Mouse (Mus musculus): Measurements from ENCODE around the gene Cpb1. TPM values are rescaled to one million over a fixed set of nuclear protein-coding genes. Genes with fewer than 3 reads are reported as not detected.

Cpb1 gene
- total and polyA plus RNA-seq, 2 experiments from 2014 or later: 0.20 TPM; not detected in 1

GRCm38 (mm10) chr3:20242050-20242449, 33.5 kb downstream of the Cpb1 start, which contains the start of gene Cpa3:
Cpa3 (minus strand) TSS chr3:20242181.
- WGBS: 87% methylated on average over 3 of the region's 3 CpGs
- no peak for ATAC-seq (ENCODE audit: low FRiP score)

GRCm38 (mm10) chr3:20239741-20240140, 35.8 kb downstream of the Cpb1 start:
- Histone ChIP-seq H3K27ac (ENCODE audit: low read depth, low read length) (no peak overlapping the region), H3K9me3 (ENCODE audit: low read length) (no peaks in the 10 kb centered on the region), H3K4me1 (ENCODE audit: insufficient read depth, low read length) (no peaks in the 10 kb centered on the region), H3K9ac (replicated peaks; ENCODE audit: low read length, poor library complexity, severe bottlenecking) (no peak overlapping the region), H3K4me3 (ENCODE audit: low read depth, low read length) (no peak overlapping the region), H3K36me3 (ENCODE audit: insufficient read depth, low read length) (no peaks in the 10 kb centered on the region), H3K27me3 (ENCODE audit: insufficient read depth, low read length) (no peaks in the 10 kb centered on the region), H3K4me2 (ENCODE audit: low read depth, low read length, poor library complexity, severe bottlenecking) (no peak overlapping the region)
- TF ChIP-seq CTCF (IDR thresholded peaks at IDR 0.05): no peak
- DNase-seq (ENCODE audit: low spot score) (no peak), ATAC-seq (ENCODE audit: low FRiP score) (no peak)
- WGBS: 83% methylated on average over 3 of the region's 3 CpGs

More at GRCm38 (mm10) chr3:20242050-20242449, 33.5 kb downstream of the Cpb1 start, which contains the start of gene Cpa3:
- no peak for TF ChIP-seq CTCF (IDR thresholded peaks at IDR 0.05)
- no peak for DNase-seq (ENCODE audit: low spot score)
- no peak within 1 kb of the TSS for H3K4me3 ChIP-seq (ENCODE audit: low read depth, low read length)
- H3K9me3 ChIP-seq (ENCODE audit: low read length): no peaks in the 10 kb centered on the region
- H3K27ac ChIP-seq (ENCODE audit: low read depth, low read length): no peak within 1 kb of the TSS
- H3K4me2 ChIP-seq (ENCODE audit: low read depth, low read length, poor library complexity, severe bottlenecking): no peak within 1 kb of the TSS
- H3K36me3 ChIP-seq (ENCODE audit: insufficient read depth, low read length): no peaks in the 10 kb centered on the region
- H3K4me1 ChIP-seq (ENCODE audit: insufficient read depth, low read length): no peaks in the 10 kb centered on the region
- H3K9ac ChIP-seq (replicated peaks; ENCODE audit: low read length, poor library complexity, severe bottlenecking): no peak within 1 kb of the TSS
- no peaks in the 10 kb centered on the region for H3K27me3 ChIP-seq (ENCODE audit: insufficient read depth, low read length)

DNA sequence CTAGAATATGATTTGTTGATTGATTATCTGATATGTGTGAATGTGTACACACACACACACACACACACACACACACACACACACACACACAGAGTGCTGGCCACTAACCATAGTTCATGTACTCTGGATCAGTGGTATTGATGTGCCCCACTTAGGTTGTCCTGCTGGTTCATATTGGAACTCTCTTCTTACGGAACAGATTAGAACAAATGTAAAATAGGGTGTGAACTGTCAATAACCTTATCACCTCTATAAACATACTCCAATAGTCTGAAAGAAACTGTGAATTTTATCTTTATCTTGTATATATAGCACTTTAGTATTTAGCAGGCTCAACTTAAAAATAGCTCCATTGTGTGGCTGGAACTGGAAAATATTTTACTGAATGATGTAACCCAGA, 38.6 kb downstream of the Cpb1 start:
- H3K4me2 ChIP-seq (ENCODE audit: low read depth, low read length, poor library complexity, severe bottlenecking): no peak overlapping the region
- H3K9ac ChIP-seq (replicated peaks; ENCODE audit: low read length, poor library complexity, severe bottlenecking): no peak overlapping the region
- no peak for TF ChIP-seq CTCF (IDR thresholded peaks at IDR 0.05)

DNA sequence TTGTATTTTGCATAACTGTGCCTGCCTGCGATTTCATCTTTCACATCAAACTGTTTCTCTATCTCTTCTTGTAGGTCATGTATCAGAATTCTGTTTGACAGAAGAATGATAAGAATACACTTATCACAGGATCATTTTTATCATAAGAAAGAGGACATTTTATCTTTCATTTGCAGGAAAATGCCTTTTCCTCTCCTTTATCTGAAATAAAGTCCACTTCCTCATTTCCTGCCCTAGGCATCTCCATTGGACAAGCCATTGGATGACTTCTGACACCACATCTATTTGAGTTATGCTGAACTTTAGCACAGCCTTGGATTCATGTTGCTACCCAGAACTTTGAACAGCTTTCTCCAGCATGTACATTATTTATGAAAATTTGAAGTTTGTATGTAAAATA, 46.5 kb downstream of the Cpb1 start:
- Histone ChIP-seq H3K36me3 (ENCODE audit: insufficient read depth, low read length) (no peaks in the 10 kb centered on the region), H3K4me1 (ENCODE audit: insufficient read depth, low read length) (no peaks in the 10 kb centered on the region), H3K4me2 (ENCODE audit: low read depth, low read length, poor library complexity, severe bottlenecking) (no peak overlapping the region), H3K27ac (ENCODE audit: low read depth, low read length) (no peak overlapping the region), H3K4me3 (ENCODE audit: low read depth, low read length) (no peak overlapping the region), H3K9ac (replicated peaks; ENCODE audit: low read length, poor library complexity, severe bottlenecking) (no peak overlapping the region), H3K27me3 (ENCODE audit: insufficient read depth, low read length) (no peaks in the 10 kb centered on the region), H3K9me3 (ENCODE audit: low read length) (no peaks in the 10 kb centered on the region)
- ATAC-seq (ENCODE audit: low FRiP score) (no peak), DNase-seq (ENCODE audit: low spot score) (no peak)
- WGBS: 91% methylated on average over 1 of the region's 1 CpGs
- TF ChIP-seq CTCF (IDR thresholded peaks at IDR 0.05): no peak

More for the DNA sequence above, 38.6 kb downstream of the Cpb1 start:
- no peak overlapping the region for H3K27ac ChIP-seq (ENCODE audit: low read depth, low read length)
- DNase-seq (ENCODE audit: low spot score): no peak
- 86% methylated on average over 1 of the region's 1 CpGs for WGBS
- no peak for ATAC-seq (ENCODE audit: low FRiP score)
- H3K4me1 ChIP-seq (ENCODE audit: insufficient read depth, low read length): no peaks in the 10 kb centered on the region
- no peaks in the 10 kb centered on the region for H3K9me3 ChIP-seq (ENCODE audit: low read length)
- H3K27me3 ChIP-seq (ENCODE audit: insufficient read depth, low read length): no peaks in the 10 kb centered on the region
- H3K4me3 ChIP-seq (ENCODE audit: low read depth, low read length): no peak overlapping the region
- no peaks in the 10 kb centered on the region for H3K36me3 ChIP-seq (ENCODE audit: insufficient read depth, low read length)

DNA sequence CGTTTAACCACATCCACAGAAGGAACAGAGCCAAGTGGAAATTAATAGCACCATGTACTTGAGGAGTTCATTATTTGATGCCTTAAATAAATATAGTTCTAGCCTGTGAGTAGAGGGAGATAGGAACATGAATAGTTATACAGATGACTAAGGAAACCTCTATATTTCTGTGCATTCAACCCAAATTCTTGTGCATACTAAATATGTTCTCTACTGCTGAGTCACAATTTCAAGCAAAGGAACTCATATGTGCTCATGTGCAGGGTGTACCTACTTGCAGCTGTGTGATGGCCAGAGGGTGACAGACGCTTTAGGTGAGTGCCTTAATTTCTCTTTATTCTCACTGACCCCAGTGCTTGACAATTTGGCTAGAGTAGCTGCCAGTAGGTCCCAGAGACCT, 50.1 kb downstream of the Cpb1 start:
- Histone ChIP-seq H3K9me3 (ENCODE audit: low read length) (no peaks in the 10 kb centered on the region), H3K4me1 (ENCODE audit: insufficient read depth, low read length) (no peaks in the 10 kb centered on the region), H3K9ac (replicated peaks; ENCODE audit: low read length, poor library complexity, severe bottlenecking) (no peak overlapping the region), H3K27me3 (ENCODE audit: insufficient read depth, low read length) (no peaks in the 10 kb centered on the region), H3K4me3 (ENCODE audit: low read depth, low read length) (no peak overlapping the region), H3K27ac (ENCODE audit: low read depth, low read length) (no peak overlapping the region), H3K36me3 (ENCODE audit: insufficient read depth, low read length) (no peaks in the 10 kb centered on the region), H3K4me2 (ENCODE audit: low read depth, low read length, poor library complexity, severe bottlenecking) (no peak overlapping the region)
- WGBS: 86% methylated on average over 2 of the region's 2 CpGs
- ATAC-seq (ENCODE audit: low FRiP score): no peak
- no peak for TF ChIP-seq CTCF (IDR thresholded peaks at IDR 0.05)
- no peak for DNase-seq (ENCODE audit: low spot score)

GRCm38 (mm10) chr3:20222926-20223698, 52.4 kb downstream of the Cpb1 start:
- ATAC-seq (ENCODE audit: low FRiP score): no peak
- 95% methylated on average over 9 of the region's 9 CpGs for WGBS
- DNase-seq (ENCODE audit: low spot score): no peak
- Histone ChIP-seq H3K4me3 (ENCODE audit: low read depth, low read length) (no peak overlapping the region), H3K4me1 (ENCODE audit: insufficient read depth, low read length) (no peaks in the 10 kb centered on the region), H3K9me3 (ENCODE audit: low read length) (no peaks in the 10 kb centered on the region), H3K9ac (replicated peaks; ENCODE audit: low read length, poor library complexity, severe bottlenecking) (no peak overlapping the region), H3K4me2 (ENCODE audit: low read depth, low read length, poor library complexity, severe bottlenecking) (no peak overlapping the region), H3K36me3 (ENCODE audit: insufficient read depth, low read length) (no peaks in the 10 kb centered on the region), H3K27ac (ENCODE audit: low read depth, low read length) (no peak overlapping the region), H3K27me3 (ENCODE audit: insufficient read depth, low read length) (no peaks in the 10 kb centered on the region)
- TF ChIP-seq CTCF (IDR thresholded peaks at IDR 0.05): no peak

Measured in midbrain, postnatal 0 days (tissue).